Mouse (Mus musculus): Measurements from ENCODE around the gene Dlgap1.

Dlgap1 gene

GRCm38 (mm10) chr17:70517333-70517732 lies 548.5 kb downstream of the Dlgap1 start:
- TF ChIP-seq NANOG (IDR thresholded peaks at IDR 0.05; ENCODE audit: borderline replicate concordance, low read length) (no peak), POU5F1 (IDR thresholded peaks at IDR 0.05; ENCODE audit: borderline replicate concordance, low read length) (no peak), CTCF (conservative IDR thresholded peaks at IDR 0.05; ENCODE audit: low read length) (no peak)
- Histone ChIP-seq H3K27me3 (ENCODE audit: insufficient read depth, low read length) (peaks cover 28% of the 10 kb centered on the region), H3K9me3 (ENCODE audit: low read length) (no peaks in the 10 kb centered on the region), H3K4me3 (replicated peaks; ENCODE audit: low read length) (no peak overlapping the region), H3K36me3 (ENCODE audit: insufficient read depth, low read length) (no peaks in the 10 kb centered on the region), H3K4me1 (replicated peaks; ENCODE audit: low read depth, low read length) (peaks cover 13% of the 10 kb centered on the region; the same call in 1 of the 2 replicates)

- no peaks in the 10 kb centered on the region for H3K9me3 ChIP-seq (ENCODE audit: low read length)
- TF ChIP-seq NANOG (IDR thresholded peaks at IDR 0.05; ENCODE audit: borderline replicate concordance, low read length): no peak
- TF ChIP-seq POU5F1 (IDR thresholded peaks at IDR 0.05; ENCODE audit: borderline replicate concordance, low read length): no peak
- no peak for TF ChIP-seq CTCF (conservative IDR thresholded peaks at IDR 0.05; ENCODE audit: low read length)
- H3K27me3 ChIP-seq (ENCODE audit: insufficient read depth, low read length): peaks cover 15% of the 10 kb centered on the region
- peaks cover 5% of the 10 kb centered on the region; the same call in 1 of the 2 replicates for H3K4me1 ChIP-seq (replicated peaks; ENCODE audit: low read depth, low read length)
- H3K36me3 ChIP-seq (ENCODE audit: insufficient read depth, low read length): no peaks in the 10 kb centered on the region
- H3K4me3 ChIP-seq (replicated peaks; ENCODE audit: low read length): no peak overlapping the region
Observed at GRCm38 (mm10) chr17:70521058-70521851, 552.4 kb downstream of the Dlgap1 start.

GRCm38 (mm10) chr17:70521971-70522370 lies 553.1 kb downstream of the Dlgap1 start:
- Histone ChIP-seq H3K9me3 (ENCODE audit: low read length) (no peaks in the 10 kb centered on the region), H3K4me3 (replicated peaks; ENCODE audit: low read length) (no peak overlapping the region), H3K36me3 (ENCODE audit: insufficient read depth, low read length) (no peaks in the 10 kb centered on the region), H3K4me1 (replicated peaks; ENCODE audit: low read depth, low read length) (no peaks in the 10 kb centered on the region), H3K27me3 (ENCODE audit: insufficient read depth, low read length) (peaks cover 8% of the 10 kb centered on the region; the same call in 1 of the 2 replicates)
- TF ChIP-seq NANOG (IDR thresholded peaks at IDR 0.05; ENCODE audit: borderline replicate concordance, low read length) (no peak), CTCF (conservative IDR thresholded peaks at IDR 0.05; ENCODE audit: low read length) (no peak), POU5F1 (IDR thresholded peaks at IDR 0.05; ENCODE audit: borderline replicate concordance, low read length) (no peak)

- no peaks in the 10 kb centered on the region for H3K9me3 ChIP-seq (ENCODE audit: low read length)
- TF ChIP-seq NANOG (IDR thresholded peaks at IDR 0.05; ENCODE audit: borderline replicate concordance, low read length) (no peak), CTCF (conservative IDR thresholded peaks at IDR 0.05; ENCODE audit: low read length) (no peak), POU5F1 (IDR thresholded peaks at IDR 0.05; ENCODE audit: borderline replicate concordance, low read length) (no peak)
- H3K36me3 ChIP-seq (ENCODE audit: insufficient read depth, low read length): no peaks in the 10 kb centered on the region
- no peaks in the 10 kb centered on the region for H3K4me1 ChIP-seq (replicated peaks; ENCODE audit: low read depth, low read length)
- peaks cover 9% of the 10 kb centered on the region; the same call in 1 of the 2 replicates for H3K27me3 ChIP-seq (ENCODE audit: insufficient read depth, low read length)
- no peak overlapping the region for H3K4me3 ChIP-seq (replicated peaks; ENCODE audit: low read length)
Observed at GRCm38 (mm10) chr17:70525990-70526389, 557.1 kb downstream of the Dlgap1 start.

- Histone ChIP-seq H3K36me3 (ENCODE audit: insufficient read depth, low read length) (no peaks in the 10 kb centered on the region), H3K9me3 (ENCODE audit: low read length) (no peaks in the 10 kb centered on the region), H3K27me3 (ENCODE audit: insufficient read depth, low read length) (peaks cover 9% of the 10 kb centered on the region; the same call in 1 of the 2 replicates), H3K4me3 (replicated peaks; ENCODE audit: low read length) (no peak overlapping the region), H3K4me1 (replicated peaks; ENCODE audit: low read depth, low read length) (no peaks in the 10 kb centered on the region)
- TF ChIP-seq CTCF (conservative IDR thresholded peaks at IDR 0.05; ENCODE audit: low read length) (peak; percentile 49), POU5F1 (IDR thresholded peaks at IDR 0.05; ENCODE audit: borderline replicate concordance, low read length) (no peak)
Observed at GRCm38 (mm10) chr17:70527101-70527500, 558.2 kb downstream of the Dlgap1 start.

- Histone ChIP-seq H3K4me1 (replicated peaks; ENCODE audit: low read depth, low read length) (no peaks in the 10 kb centered on the region), H3K27me3 (ENCODE audit: insufficient read depth, low read length) (peaks cover 9% of the 10 kb centered on the region; the same call in 1 of the 2 replicates), H3K4me3 (replicated peaks; ENCODE audit: low read length) (no peak overlapping the region), H3K9me3 (ENCODE audit: low read length) (no peaks in the 10 kb centered on the region), H3K36me3 (ENCODE audit: insufficient read depth, low read length) (no peaks in the 10 kb centered on the region)
- TF ChIP-seq CTCF (conservative IDR thresholded peaks at IDR 0.05; ENCODE audit: low read length) (no peak), POU5F1 (IDR thresholded peaks at IDR 0.05; ENCODE audit: borderline replicate concordance, low read length) (no peak), NANOG (IDR thresholded peaks at IDR 0.05; ENCODE audit: borderline replicate concordance, low read length) (no peak)
Observed at GRCm38 (mm10) chr17:70528196-70529187, 559.6 kb downstream of the Dlgap1 start.

GRCm38 (mm10) chr17:70534321-70534720 lies 565.4 kb downstream of the Dlgap1 start:
- Histone ChIP-seq H3K9me3 (ENCODE audit: low read length) (no peaks in the 10 kb centered on the region), H3K36me3 (ENCODE audit: insufficient read depth, low read length) (no peaks in the 10 kb centered on the region), H3K27me3 (ENCODE audit: insufficient read depth, low read length) (no peaks in the 10 kb centered on the region), H3K4me3 (replicated peaks; ENCODE audit: low read length) (no peak overlapping the region), H3K4me1 (replicated peaks; ENCODE audit: low read depth, low read length) (no peaks in the 10 kb centered on the region)
- TF ChIP-seq CTCF (conservative IDR thresholded peaks at IDR 0.05; ENCODE audit: low read length): no peak
- no peak for TF ChIP-seq NANOG (IDR thresholded peaks at IDR 0.05; ENCODE audit: borderline replicate concordance, low read length)
- no peak for TF ChIP-seq POU5F1 (IDR thresholded peaks at IDR 0.05; ENCODE audit: borderline replicate concordance, low read length)

- H3K27me3 ChIP-seq (ENCODE audit: insufficient read depth, low read length): no peaks in the 10 kb centered on the region
- no peaks in the 10 kb centered on the region for H3K36me3 ChIP-seq (ENCODE audit: insufficient read depth, low read length)
- TF ChIP-seq POU5F1 (IDR thresholded peaks at IDR 0.05; ENCODE audit: borderline replicate concordance, low read length) (no peak), CTCF (conservative IDR thresholded peaks at IDR 0.05; ENCODE audit: low read length) (no peak), NANOG (IDR thresholded peaks at IDR 0.05; ENCODE audit: borderline replicate concordance, low read length) (no peak)
- H3K4me1 ChIP-seq (replicated peaks; ENCODE audit: low read depth, low read length): no peaks in the 10 kb centered on the region
- H3K9me3 ChIP-seq (ENCODE audit: low read length): no peaks in the 10 kb centered on the region
- H3K4me3 ChIP-seq (replicated peaks; ENCODE audit: low read length): no peak overlapping the region
Observed at GRCm38 (mm10) chr17:70541816-70542215, 572.9 kb downstream of the Dlgap1 start.
